ENCODE assay signal across 12 mouse cellular contexts in genomic region chr16:14989614-14990268, GRCm38 (mm10).
A peak's percentile ranks its signal among the peaks of the same experiment; 100 is the strongest.
DNase-seq lines count a peak whose midpoint lies in the region; ATAC-seq and TF ChIP-seq lines count a peak whose summit lies in the region.
"Had no signal": no experiment of that assay in that cellular context is flagged by ENCODE, and none has a peak within 500 bp of the region (broad histone marks: within the 10 kb centered on the region; RNA-seq: fewer than 3 reads in every experiment).

No protein-coding gene starts in this region.

- no peak overlapping the region for H3K4me3 ChIP-seq in heart, embryonic 12.5 days
- H3K4me3 ChIP-seq in midbrain, postnatal 0 days (ENCODE audit: low read depth, low read length) = no peak overlapping the region
- H3K4me3 ChIP-seq in midbrain, embryonic 13.5 days (replicated peaks) = no peak overlapping the region
- H3K4me3 ChIP-seq in heart, postnatal 0 days (ENCODE audit: low read depth, low read length) = no peak overlapping the region
- H3K4me3 ChIP-seq: midbrain, embryonic 10.5 days had no signal

- no peak overlapping the region for H3K9ac ChIP-seq in heart, embryonic 12.5 days
- no peak overlapping the region for H3K9ac ChIP-seq in midbrain, postnatal 0 days (replicated peaks; ENCODE audit: low read length, poor library complexity, severe bottlenecking)
- H3K9ac ChIP-seq in midbrain, embryonic 13.5 days (replicated peaks) = no peak overlapping the region
- H3K9ac ChIP-seq in heart, postnatal 0 days (replicated peaks; ENCODE audit: low read depth, low read length) = no peak overlapping the region

- H3K4me1 ChIP-seq in heart, embryonic 12.5 days (replicated peaks) = peaks cover 21% of the 10 kb centered on the region
- H3K4me1 ChIP-seq in midbrain, postnatal 0 days (ENCODE audit: insufficient read depth, low read length) = no peaks in the 10 kb centered on the region
- H3K4me1 ChIP-seq in midbrain, embryonic 13.5 days (replicated peaks) = no peaks in the 10 kb centered on the region
- no peaks in the 10 kb centered on the region for H3K4me1 ChIP-seq in heart, postnatal 0 days (ENCODE audit: control insufficient read depth, insufficient read depth)
- H3K4me1 ChIP-seq: midbrain, embryonic 10.5 days had no signal

- no peak overlapping the region for H3K27ac ChIP-seq in heart, embryonic 12.5 days (ENCODE audit: poor library complexity, severe bottlenecking)
- no peak overlapping the region for H3K27ac ChIP-seq in midbrain, postnatal 0 days (ENCODE audit: low read depth, low read length)
- H3K27ac ChIP-seq in midbrain, embryonic 13.5 days = no peak overlapping the region
- no peak overlapping the region for H3K27ac ChIP-seq in heart, postnatal 0 days (ENCODE audit: low read depth)
- H3K27ac ChIP-seq: midbrain, embryonic 10.5 days had no signal

- WGBS in heart, embryonic 12.5 days = 73% methylated on average over 6 of the region's 6 CpGs
- 83% methylated on average over 6 of the region's 6 CpGs for WGBS in midbrain, postnatal 0 days
- 87% methylated on average over 6 of the region's 6 CpGs for WGBS in midbrain, embryonic 13.5 days
- WGBS in heart, postnatal 0 days = 61% methylated on average over 6 of the region's 6 CpGs

- TF ChIP-seq CTCF in midbrain, postnatal 0 days (IDR thresholded peaks at IDR 0.05) = no peak
- no peak for TF ChIP-seq CTCF in heart, postnatal 0 days (IDR thresholded peaks at IDR 0.05; ENCODE audit: low read depth)

- DNase-seq in heart, adult 18-20 months = peak; percentile 20 to 29
- peak; percentile 3 for DNase-seq in midbrain, postnatal 0 days (ENCODE audit: low spot score)
- DNase-seq in heart, postnatal 0 days (ENCODE audit: low spot score) = peak; percentile 45
- peak; percentile 12 to 27 for DNase-seq in lung, postnatal 4 days
- DNase-seq in layer of hippocampus, postnatal 10 days (ENCODE audit: low spot score in 2 of 2) = no peak
- no peak for DNase-seq in layer of hippocampus, adult 11-12 months (ENCODE audit: low spot score)
- DNase-seq: cerebellum, postnatal 36 days; gastrocnemius, postnatal 36 days had no signal

- H3K4me2 ChIP-seq in heart, embryonic 12.5 days = no peak overlapping the region
- H3K4me2 ChIP-seq in midbrain, postnatal 0 days (ENCODE audit: low read depth, low read length, poor library complexity, severe bottlenecking) = no peak overlapping the region
- H3K4me2 ChIP-seq in midbrain, embryonic 13.5 days (replicated peaks) = no peak overlapping the region
- H3K4me2 ChIP-seq in heart, postnatal 0 days (ENCODE audit: low read depth, low read length) = no peak overlapping the region
- H3K4me2 ChIP-seq: liver, embryonic 11.5 days had no signal

- no peaks in the 10 kb centered on the region for H3K9me3 ChIP-seq in heart, embryonic 12.5 days (replicated peaks)
- H3K9me3 ChIP-seq in midbrain, postnatal 0 days (ENCODE audit: low read length) = no peaks in the 10 kb centered on the region
- no peaks in the 10 kb centered on the region for H3K9me3 ChIP-seq in midbrain, embryonic 13.5 days
- H3K9me3 ChIP-seq in heart, postnatal 0 days (replicated peaks; ENCODE audit: control insufficient read depth, low read length) = no peaks in the 10 kb centered on the region
- H3K9me3 ChIP-seq: midbrain, embryonic 10.5 days had no signal

- no peaks in the 10 kb centered on the region for H3K36me3 ChIP-seq in heart, embryonic 12.5 days
- H3K36me3 ChIP-seq in midbrain, postnatal 0 days (ENCODE audit: insufficient read depth, low read length) = no peaks in the 10 kb centered on the region
- no peaks in the 10 kb centered on the region for H3K36me3 ChIP-seq in midbrain, embryonic 13.5 days
- H3K36me3 ChIP-seq in heart, postnatal 0 days (replicated peaks; ENCODE audit: control insufficient read depth, insufficient read depth, low read length) = no peaks in the 10 kb centered on the region
- H3K36me3 ChIP-seq: midbrain, embryonic 10.5 days had no signal

- no peaks in the 10 kb centered on the region for H3K27me3 ChIP-seq in heart, embryonic 12.5 days (replicated peaks)
- no peaks in the 10 kb centered on the region for H3K27me3 ChIP-seq in midbrain, postnatal 0 days (ENCODE audit: insufficient read depth, low read length)
- H3K27me3 ChIP-seq in midbrain, embryonic 13.5 days = no peaks in the 10 kb centered on the region
- H3K27me3 ChIP-seq in heart, postnatal 0 days (ENCODE audit: control insufficient read depth, insufficient read depth, low read length) = no peaks in the 10 kb centered on the region

- no peak for TF ChIP-seq EP300 in heart, postnatal 0 days (IDR thresholded peaks at IDR 0.05; ENCODE audit: low read depth)

- ATAC-seq in heart, embryonic 12.5 days (ENCODE audit: insufficient number of reproducible peaks, low FRiP score) = no peak
- no peak for ATAC-seq in midbrain, postnatal 0 days (ENCODE audit: low FRiP score)
- ATAC-seq in midbrain, embryonic 13.5 days = no peak
- no peak for ATAC-seq in heart, postnatal 0 days (ENCODE audit: insufficient read depth, low read depth)

Comparison
In these comparisons a context has a peak if more than half of its experiments do, and no peak if none do; other contexts are left out.
1. DNase-seq: peak in heart, adult 18-20 months (2 of 2), midbrain, postnatal 0 days (single experiment), heart, postnatal 0 days (single experiment) and lung, postnatal 4 days (2 of 2); none in layer of hippocampus, postnatal 10 days (0 of 2) and layer of hippocampus, adult 11-12 months (single experiment).